Mouse (Mus musculus): Measurements from ENCODE around the gene Wipi1. TPM values are rescaled to one million over a fixed set of nuclear protein-coding genes. Genes with fewer than 3 reads are reported as not detected.

The Wipi1 gene
- polyA plus RNA-seq, 2 experiments, result 9.0 to 11.9 TPM

- peak overlapping the region; percentile 37 for H3K27ac ChIP-seq
- peak overlapping the region; percentile 95 for H3K4me2 ChIP-seq (ENCODE audit: low read depth)
- H3K9me3 ChIP-seq (ENCODE audit: control insufficient read depth, low read length), result no peaks in the 10 kb centered on the region
- DNase-seq (ENCODE audit: low read depth in 3 of 3, low spot score in 3 of 3) (no peak), ATAC-seq (ENCODE audit: insufficient read depth) (no peak)
- H3K36me3 ChIP-seq (replicated peaks; ENCODE audit: control insufficient read depth, insufficient read depth, low read depth), result peaks cover 21% of the 10 kb centered on the region
- peaks cover 33 to 35% of the 10 kb centered on the region in 2 experiments for H3K4me1 ChIP-seq (replicated peaks; ENCODE audit: control insufficient read depth in 2 of 2, insufficient read depth in 2 of 2, low read length in 1 of 2)
- WGBS (ENCODE audit: insufficient replicate concordance), result 22% methylated on average over 6 of the region's 6 CpGs
- peak overlapping the region; percentile 88 for H3K9ac ChIP-seq (replicated peaks)
- TF ChIP-seq CTCF (IDR thresholded peaks at IDR 0.05; ENCODE audit: low read depth), result no peak
- peak overlapping the region; percentile 70 to 84; a peak in 3 of 4 replicates for H3K4me3 ChIP-seq (ENCODE audit: insufficient read depth in 1 of 2, low read depth in 2 of 2, low read length in 2 of 2)
- H3K27me3 ChIP-seq (ENCODE audit: control insufficient read depth, insufficient read depth, low read length), result peaks cover 3% of the 10 kb centered on the region; the same call in 1 of the 2 replicates
Measured at GRCm38 (mm10) chr11:109652505-109652904, 40.7 kb upstream of the Wipi1 start.

- Histone ChIP-seq H3K4me1 (replicated peaks; ENCODE audit: control insufficient read depth in 2 of 2, insufficient read depth in 2 of 2, low read length in 1 of 2) (peaks cover 28 to 30% of the 10 kb centered on the region in 2 experiments), H3K9me3 (ENCODE audit: control insufficient read depth, low read length) (no peaks in the 10 kb centered on the region), H3K36me3 (replicated peaks; ENCODE audit: control insufficient read depth, insufficient read depth, low read depth) (peaks cover 21% of the 10 kb centered on the region), H3K27me3 (ENCODE audit: control insufficient read depth, insufficient read depth, low read length) (peaks cover 3% of the 10 kb centered on the region; the same call in 1 of the 2 replicates), H3K4me2 (ENCODE audit: low read depth) (peak overlapping the region; percentile 95), H3K9ac (replicated peaks) (peak overlapping the region; percentile 88), H3K27ac (peak overlapping the region; percentile 71), H3K4me3 (ENCODE audit: insufficient read depth in 1 of 2, low read depth in 2 of 2, low read length in 2 of 2) (peak overlapping the region; percentile 70 to 84)
- no peak for ATAC-seq (ENCODE audit: insufficient read depth)
- TF ChIP-seq CTCF (IDR thresholded peaks at IDR 0.05; ENCODE audit: low read depth) (no peak), EP300 (IDR thresholded peaks at IDR 0.05; ENCODE audit: low read depth) (no peak)
- under 1% methylated on average over 21 of the region's 21 CpGs for WGBS (ENCODE audit: insufficient replicate concordance)
- DNase-seq (ENCODE audit: low read depth in 3 of 3, low spot score in 3 of 3), result no peak
Measured at GRCm38 (mm10) chr11:109651566-109652024, 39.8 kb upstream of the Wipi1 start.

- peak overlapping the region; percentile 88 for H3K9ac ChIP-seq (replicated peaks)
- WGBS (ENCODE audit: insufficient replicate concordance), result under 1% methylated on average over 84 of the region's 90 CpGs
Measured at GRCm38 (mm10) chr11:109650788-109651565, 39.2 kb upstream of the Wipi1 start.

DNA sequence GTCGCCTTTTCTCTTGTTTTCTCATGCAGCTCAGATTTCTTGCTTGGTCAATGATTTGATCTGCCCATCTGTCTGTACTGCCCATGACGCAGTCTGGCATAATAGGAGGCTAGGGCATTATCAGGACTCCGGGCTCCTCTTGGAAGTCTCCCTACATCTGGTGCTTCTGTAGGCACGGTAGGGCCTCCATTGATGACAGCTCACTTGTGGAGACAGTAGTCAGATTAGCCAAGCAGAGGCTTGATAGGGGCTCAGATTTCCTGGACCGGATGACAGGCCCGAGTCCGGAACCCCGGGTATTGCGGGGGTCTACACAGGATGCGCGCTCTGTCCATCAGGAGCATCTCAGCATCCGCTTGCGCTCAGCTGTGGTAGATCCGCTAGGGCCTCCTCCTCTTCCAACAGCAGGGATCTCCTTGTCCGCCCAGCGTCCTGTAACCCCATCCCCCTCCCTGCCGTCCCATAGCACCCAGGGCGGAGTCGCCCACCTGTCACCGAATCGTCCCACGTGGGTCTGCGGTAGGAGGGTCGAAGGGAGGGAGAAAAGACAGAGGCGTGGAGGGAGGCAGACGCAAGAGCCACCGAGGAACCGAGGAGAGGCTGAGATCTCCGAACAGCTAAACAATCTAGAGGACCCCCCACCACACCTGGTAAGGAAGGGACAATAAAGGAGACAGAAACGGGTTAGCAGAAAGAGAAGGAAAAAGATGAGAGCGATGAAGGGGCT, 38.4 kb upstream of the Wipi1 start:
- Histone ChIP-seq H3K4me3 (ENCODE audit: insufficient read depth in 1 of 2, low read depth in 2 of 2, low read length in 2 of 2) (peak overlapping the region; percentile 61 to 84), H3K4me1 (replicated peaks; ENCODE audit: control insufficient read depth in 2 of 2, insufficient read depth in 2 of 2, low read length in 1 of 2) (peaks cover 21% of the 10 kb centered on the region in 2 experiments), H3K36me3 (replicated peaks; ENCODE audit: control insufficient read depth, insufficient read depth, low read depth) (peaks cover 15% of the 10 kb centered on the region), H3K9me3 (ENCODE audit: control insufficient read depth, low read length) (no peaks in the 10 kb centered on the region), H3K27me3 (ENCODE audit: control insufficient read depth, insufficient read depth, low read length) (peaks cover 3% of the 10 kb centered on the region; the same call in 1 of the 2 replicates), H3K9ac (replicated peaks) (peak overlapping the region; percentile 31; the same call in 1 of the 2 replicates), H3K4me2 (ENCODE audit: low read depth) (peak overlapping the region; percentile 95), H3K27ac (no peak overlapping the region)
- WGBS (ENCODE audit: insufficient replicate concordance), result 2% methylated on average over 31 of the region's 31 CpGs
- TF ChIP-seq EP300 (IDR thresholded peaks at IDR 0.05; ENCODE audit: low read depth), result no peak
- no peak for TF ChIP-seq CTCF (IDR thresholded peaks at IDR 0.05; ENCODE audit: low read depth)
- ATAC-seq (ENCODE audit: insufficient read depth), result peak; percentile 40
- no peak for DNase-seq (ENCODE audit: low read depth in 3 of 3, low spot score in 3 of 3)

More at GRCm38 (mm10) chr11:109650788-109651565, 39.2 kb upstream of the Wipi1 start:
- Histone ChIP-seq H3K4me3 (ENCODE audit: insufficient read depth in 1 of 2, low read depth in 2 of 2, low read length in 2 of 2) (peak overlapping the region; percentile 70 to 84), H3K9me3 (ENCODE audit: control insufficient read depth, low read length) (no peaks in the 10 kb centered on the region), H3K4me2 (ENCODE audit: low read depth) (peak overlapping the region; percentile 95), H3K36me3 (replicated peaks; ENCODE audit: control insufficient read depth, insufficient read depth, low read depth) (peaks cover 21% of the 10 kb centered on the region), H3K27me3 (ENCODE audit: control insufficient read depth, insufficient read depth, low read length) (peaks cover 3% of the 10 kb centered on the region; the same call in 1 of the 2 replicates), H3K4me1 (replicated peaks; ENCODE audit: control insufficient read depth in 2 of 2, insufficient read depth in 2 of 2, low read length in 1 of 2) (peaks cover 24% of the 10 kb centered on the region in 2 experiments), H3K27ac (peak overlapping the region; percentile 71)
- TF ChIP-seq EP300 (IDR thresholded peaks at IDR 0.05; ENCODE audit: low read depth) (no peak), CTCF (IDR thresholded peaks at IDR 0.05; ENCODE audit: low read depth) (no peak)
- DNase-seq (ENCODE audit: low read depth in 3 of 3, low spot score in 3 of 3) (peak; percentile 77 to 80 (median 77)), ATAC-seq (ENCODE audit: insufficient read depth) (peak; percentile 94)
